Mouse (Mus musculus): ENCODE data around the gene Pnmt. TPM values are rescaled to one million over a fixed set of nuclear protein-coding genes. Genes with fewer than 3 reads are reported as not detected.
"Not testable (repeated sequence)": the region's sequence is repeated elsewhere in the genome, so short reads cannot be mapped to it uniquely, and the experiment has no call there.

Pnmt gene
- polyA plus RNA-seq, 1 experiment from 2014 or later: 0.54 TPM

- Histone ChIP-seq H3K4me2 (replicated peaks; ENCODE audit: low read depth, low read length) (no peak overlapping the region), H3K4me3 (ENCODE audit: low read depth, low read length) (no peak overlapping the region), H3K9me3 (ENCODE audit: control insufficient read depth, low read length) (no peaks in the 10 kb centered on the region), H3K27ac (ENCODE audit: low read depth, low read length) (no peak overlapping the region), H3K4me1 (replicated peaks; ENCODE audit: control insufficient read depth, insufficient read depth, low read length) (no peaks in the 10 kb centered on the region), H3K36me3 (ENCODE audit: control insufficient read depth, insufficient read depth, low read length) (peaks cover 15% of the 10 kb centered on the region), H3K9ac (ENCODE audit: low read depth, low read length) (no peak overlapping the region), H3K27me3 (ENCODE audit: control insufficient read depth, insufficient read depth, low read length) (no peaks in the 10 kb centered on the region)
- 85% methylated on average over 11 of the region's 11 CpGs for WGBS
- ATAC-seq (ENCODE audit: low FRiP score): no peak
- DNase-seq (ENCODE audit: low spot score): no peak
These were observed 8.5 kb upstream of the Pnmt start for GRCm38 (mm10) chr11:98377787-98378186.

GRCm38 (mm10) chr11:98379379-98379778, 6.9 kb upstream of the Pnmt start:
- H3K4me1 ChIP-seq (replicated peaks; ENCODE audit: control insufficient read depth, insufficient read depth, low read length): no peaks in the 10 kb centered on the region
- H3K27me3 ChIP-seq (ENCODE audit: control insufficient read depth, insufficient read depth, low read length): 0 out of 2 replicates have a peak, but pooled peaks cover 2% of the 10 kb centered on the region
- H3K9ac ChIP-seq (ENCODE audit: low read depth, low read length): no peak overlapping the region
- DNase-seq (ENCODE audit: low spot score) (no peak), ATAC-seq (ENCODE audit: low FRiP score) (no peak)
- no peaks in the 10 kb centered on the region for H3K9me3 ChIP-seq (ENCODE audit: control insufficient read depth, low read length)
- peaks cover 15% of the 10 kb centered on the region for H3K36me3 ChIP-seq (ENCODE audit: control insufficient read depth, insufficient read depth, low read length)
- H3K4me2 ChIP-seq (replicated peaks; ENCODE audit: low read depth, low read length): no peak overlapping the region
- 95% methylated on average over 7 of the region's 7 CpGs for WGBS
- no peak overlapping the region for H3K4me3 ChIP-seq (ENCODE audit: low read depth, low read length)
- no peak overlapping the region for H3K27ac ChIP-seq (ENCODE audit: low read depth, low read length)

- ATAC-seq (ENCODE audit: low FRiP score): no peak
- no peak overlapping the region for H3K27ac ChIP-seq (ENCODE audit: low read depth, low read length)
- DNase-seq (ENCODE audit: low spot score): no peak
- H3K4me2 ChIP-seq (replicated peaks; ENCODE audit: low read depth, low read length): no peak overlapping the region
- H3K4me3 ChIP-seq (ENCODE audit: low read depth, low read length): no peak overlapping the region
- 89% methylated on average over 6 of the region's 6 CpGs for WGBS
- H3K4me1 ChIP-seq (replicated peaks; ENCODE audit: control insufficient read depth, insufficient read depth, low read length): no peaks in the 10 kb centered on the region
- H3K27me3 ChIP-seq (ENCODE audit: control insufficient read depth, insufficient read depth, low read length): 0 out of 2 replicates have a peak, but pooled peaks cover 6% of the 10 kb centered on the region
- no peak overlapping the region for H3K9ac ChIP-seq (ENCODE audit: low read depth, low read length)
- H3K36me3 ChIP-seq (ENCODE audit: control insufficient read depth, insufficient read depth, low read length): peaks cover 14% of the 10 kb centered on the region
- H3K9me3 ChIP-seq (ENCODE audit: control insufficient read depth, low read length): no peaks in the 10 kb centered on the region
These were observed 6.1 kb upstream of the Pnmt start for GRCm38 (mm10) chr11:98380106-98380505.

GRCm38 (mm10) chr11:98381651-98382050, 4.6 kb upstream of the Pnmt start:
- Histone ChIP-seq H3K27ac (ENCODE audit: low read depth, low read length) (no peak overlapping the region), H3K4me1 (replicated peaks; ENCODE audit: control insufficient read depth, insufficient read depth, low read length) (no peaks in the 10 kb centered on the region), H3K36me3 (ENCODE audit: control insufficient read depth, insufficient read depth, low read length) (peaks cover 9% of the 10 kb centered on the region), H3K9ac (ENCODE audit: low read depth, low read length) (no peak overlapping the region), H3K4me3 (ENCODE audit: low read depth, low read length) (no peak overlapping the region), H3K27me3 (ENCODE audit: control insufficient read depth, insufficient read depth, low read length) (peaks cover 15% of the 10 kb centered on the region), H3K9me3 (ENCODE audit: control insufficient read depth, low read length) (no peaks in the 10 kb centered on the region), H3K4me2 (replicated peaks; ENCODE audit: low read depth, low read length) (no peak overlapping the region)
- ATAC-seq (ENCODE audit: low FRiP score) (no peak), DNase-seq (ENCODE audit: low spot score) (no peak)
- WGBS: 87% methylated on average over 2 of the region's 2 CpGs

GRCm38 (mm10) chr11:98382405-98382804, 3.8 kb upstream of the Pnmt start:
- not testable (repeated sequence) for DNase-seq (ENCODE audit: low spot score)
- 42% methylated on average over 2 of the region's 2 CpGs for WGBS

GRCm38 (mm10) chr11:98383261-98384030, 2.8 kb upstream of the Pnmt start, which contains the start of gene Tcap:
TSS of gene Tcap (plus strand) at chr11:98383811.
- H3K4me2 ChIP-seq (replicated peaks; ENCODE audit: low read depth, low read length): no peak within 1 kb of the TSS
- peaks cover 1% of the 10 kb centered on the region; the same call in 1 of the 2 replicates for H3K36me3 ChIP-seq (ENCODE audit: control insufficient read depth, insufficient read depth, low read length)
- no peak within 1 kb of the TSS for H3K4me3 ChIP-seq (ENCODE audit: low read depth, low read length)
- ATAC-seq (ENCODE audit: low FRiP score): no peak
- H3K9ac ChIP-seq (ENCODE audit: low read depth, low read length): no peak within 1 kb of the TSS
- no peaks in the 10 kb centered on the region for H3K4me1 ChIP-seq (replicated peaks; ENCODE audit: control insufficient read depth, insufficient read depth, low read length)
- H3K27me3 ChIP-seq (ENCODE audit: control insufficient read depth, insufficient read depth, low read length): peaks cover 26% of the 10 kb centered on the region
- 64% methylated on average over 14 of the region's 14 CpGs for WGBS
- DNase-seq (ENCODE audit: low spot score): no peak
- no peaks in the 10 kb centered on the region for H3K9me3 ChIP-seq (ENCODE audit: control insufficient read depth, low read length)
- no peak within 1 kb of the TSS for H3K27ac ChIP-seq (ENCODE audit: low read depth, low read length)

More at GRCm38 (mm10) chr11:98382405-98382804, 3.8 kb upstream of the Pnmt start:
- H3K36me3 ChIP-seq (ENCODE audit: control insufficient read depth, insufficient read depth, low read length); H3K9ac ChIP-seq (ENCODE audit: low read depth, low read length); H3K27ac ChIP-seq (ENCODE audit: low read depth, low read length); ATAC-seq (ENCODE audit: low FRiP score); H3K4me2 ChIP-seq (replicated peaks; ENCODE audit: low read depth, low read length); H3K9me3 ChIP-seq (ENCODE audit: control insufficient read depth, low read length); H3K4me3 ChIP-seq (ENCODE audit: low read depth, low read length); H3K4me1 ChIP-seq (replicated peaks; ENCODE audit: control insufficient read depth, insufficient read depth, low read length): not testable (repeated sequence)
- peaks cover 22% of the 10 kb centered on the region for H3K27me3 ChIP-seq (ENCODE audit: control insufficient read depth, insufficient read depth, low read length)

- no peaks in the 10 kb centered on the region for H3K36me3 ChIP-seq (ENCODE audit: control insufficient read depth, insufficient read depth, low read length)
- no peak for ATAC-seq (ENCODE audit: low FRiP score)
- H3K27ac ChIP-seq (ENCODE audit: low read depth, low read length): no peak overlapping the region
- no peak overlapping the region for H3K4me2 ChIP-seq (replicated peaks; ENCODE audit: low read depth, low read length)
- H3K27me3 ChIP-seq (ENCODE audit: control insufficient read depth, insufficient read depth, low read length): peaks cover 26% of the 10 kb centered on the region
- no peaks in the 10 kb centered on the region for H3K9me3 ChIP-seq (ENCODE audit: control insufficient read depth, low read length)
- DNase-seq (ENCODE audit: low spot score): no peak
- H3K9ac ChIP-seq (ENCODE audit: low read depth, low read length): no peak overlapping the region
- 70% methylated on average over 20 of the region's 20 CpGs for WGBS
- no peaks in the 10 kb centered on the region for H3K4me1 ChIP-seq (replicated peaks; ENCODE audit: control insufficient read depth, insufficient read depth, low read length)
- no peak overlapping the region for H3K4me3 ChIP-seq (ENCODE audit: low read depth, low read length)
These were observed 2.0 kb upstream of the Pnmt start for GRCm38 (mm10) chr11:98384216-98384615.

GRCm38 (mm10) chr11:98384721-98385637, 1.3 kb upstream of the Pnmt start:
- no peak overlapping the region for H3K4me3 ChIP-seq (ENCODE audit: low read depth, low read length)
- H3K27me3 ChIP-seq (ENCODE audit: control insufficient read depth, insufficient read depth, low read length): peaks cover 26% of the 10 kb centered on the region
- DNase-seq (ENCODE audit: low spot score): no peak
- no peaks in the 10 kb centered on the region for H3K9me3 ChIP-seq (ENCODE audit: control insufficient read depth, low read length)
- WGBS: 65% methylated on average over 8 of the region's 8 CpGs
- no peaks in the 10 kb centered on the region for H3K4me1 ChIP-seq (replicated peaks; ENCODE audit: control insufficient read depth, insufficient read depth, low read length)
- no peak overlapping the region for H3K4me2 ChIP-seq (replicated peaks; ENCODE audit: low read depth, low read length)
- no peak overlapping the region for H3K9ac ChIP-seq (ENCODE audit: low read depth, low read length)
- no peak for ATAC-seq (ENCODE audit: low FRiP score)
- no peak overlapping the region for H3K27ac ChIP-seq (ENCODE audit: low read depth, low read length)
- H3K36me3 ChIP-seq (ENCODE audit: control insufficient read depth, insufficient read depth, low read length): no peaks in the 10 kb centered on the region
